8 mouse cellular contexts compared by ENCODE assay signal in genomic region chr6:137560358-137560859, GRCm38 (mm10).
DNase-seq lines count a peak whose midpoint lies in the region; ATAC-seq and TF ChIP-seq lines count a peak whose summit lies in the region.

No protein-coding gene starts in this region.

- H3K9ac ChIP-seq in limb, embryonic 15.5 days: no peak overlapping the region

- H3K36me3 ChIP-seq in limb, embryonic 15.5 days: no peaks in the 10 kb centered on the region

- no peak for DNase-seq in layer of hippocampus, adult 2 months (ENCODE audit: low spot score in 2 of 2)
- DNase-seq in layer of hippocampus, postnatal 10 days (ENCODE audit: low spot score in 2 of 2): no peak
- peak; percentile 37 for DNase-seq in fat pad, adult 2 months (ENCODE audit: extremely low read depth, low read depth, low spot score)
- DNase-seq in heart, postnatal 14 days: peak; percentile 33 to 45
- peak; percentile 65 to 66 for DNase-seq in urinary bladder, postnatal 36 days (ENCODE audit: low spot score in 2 of 2)
- DNase-seq in cerebellum, adult 11-12 months: no peak
- no peak for DNase-seq in spleen, postnatal 36 days (ENCODE audit: low spot score in 2 of 2)

- H3K4me1 ChIP-seq in limb, embryonic 15.5 days: peaks cover 23% of the 10 kb centered on the region

- peaks cover 2% of the 10 kb centered on the region; the same call in 1 of the 2 replicates for H3K27me3 ChIP-seq in limb, embryonic 15.5 days

- no peak overlapping the region for H3K4me2 ChIP-seq in limb, embryonic 15.5 days

- intact Hi-C loops in heart, postnatal 14 days (cut with DNase I): no loop called here

- no peak overlapping the region; the same call in 1 of the 2 replicates for H3K4me3 ChIP-seq in layer of hippocampus, adult 2 months
- H3K4me3 ChIP-seq in limb, embryonic 15.5 days: no peak overlapping the region

- no peak for TF ChIP-seq CTCF in layer of hippocampus, adult 2 months (conservative IDR thresholded peaks at IDR 0.05)

- 26% methylated on average over 12 of the region's 12 CpGs for WGBS in limb, embryonic 15.5 days

- peak overlapping the region; percentile 68 for H3K27ac ChIP-seq in layer of hippocampus, adult 2 months
- H3K27ac ChIP-seq in limb, embryonic 15.5 days: peak overlapping the region; percentile 19

- no peaks in the 10 kb centered on the region for H3K9me3 ChIP-seq in limb, embryonic 15.5 days

- no peak; the same call in 1 of the 2 replicates for ATAC-seq in limb, embryonic 15.5 days (ENCODE audit: insufficient number of reproducible peaks, low FRiP score, low TSS enrichment, low read depth)

Comparison
In these comparisons a context has a peak if more than half of its experiments do, and no peak if none do; other contexts are left out.
1. DNase-seq: peak in fat pad, adult 2 months (single experiment), heart, postnatal 14 days (2 of 2) and urinary bladder, postnatal 36 days (2 of 2); none in layer of hippocampus, adult 2 months (0 of 2), layer of hippocampus, postnatal 10 days (0 of 2), cerebellum, adult 11-12 months (single experiment) and spleen, postnatal 36 days (0 of 2).